Mouse (Mus musculus): ENCODE data around the gene Ucma. TPM values are rescaled to one million over a fixed set of nuclear protein-coding genes. Genes with fewer than 3 reads are reported as not detected.

Gene Ucma
- polyA plus RNA-seq, 1 experiment, result not detected

- H3K27ac ChIP-seq (ENCODE audit: insufficient read depth, low read depth, low read length), result no peak overlapping the region
- peaks cover 5% of the 10 kb centered on the region for H3K4me1 ChIP-seq (ENCODE audit: control insufficient read depth, insufficient read depth, low read length)
- H3K4me3 ChIP-seq (ENCODE audit: insufficient read depth, low read length), result no peak overlapping the region
- no peak for TF ChIP-seq POLR2A (IDR thresholded peaks at IDR 0.05; ENCODE audit: borderline replicate concordance, low read depth, low read length)
- no peak for TF ChIP-seq CTCF (IDR thresholded peaks at IDR 0.05; ENCODE audit: low read depth, low read length)
Observed at GRCm38 (mm10) chr2:4969083-4969482, 6.8 kb upstream of the Ucma start.

GRCm38 (mm10) chr2:4978091-4978490 lies 2.2 kb downstream of the Ucma start:
- Histone ChIP-seq H3K27ac (ENCODE audit: insufficient read depth, low read depth, low read length) (no peak overlapping the region), H3K4me1 (ENCODE audit: control insufficient read depth, insufficient read depth, low read length) (no peaks in the 10 kb centered on the region), H3K4me3 (ENCODE audit: insufficient read depth, low read length) (no peak overlapping the region)
- TF ChIP-seq CTCF (IDR thresholded peaks at IDR 0.05; ENCODE audit: low read depth, low read length) (no peak), POLR2A (IDR thresholded peaks at IDR 0.05; ENCODE audit: borderline replicate concordance, low read depth, low read length) (no peak)

- H3K4me1 ChIP-seq (ENCODE audit: control insufficient read depth, insufficient read depth, low read length), result no peaks in the 10 kb centered on the region
- TF ChIP-seq CTCF (IDR thresholded peaks at IDR 0.05; ENCODE audit: low read depth, low read length), result no peak
- TF ChIP-seq POLR2A (IDR thresholded peaks at IDR 0.05; ENCODE audit: borderline replicate concordance, low read depth, low read length), result no peak
- H3K4me3 ChIP-seq (ENCODE audit: insufficient read depth, low read length), result no peak overlapping the region
- no peak overlapping the region for H3K27ac ChIP-seq (ENCODE audit: insufficient read depth, low read depth, low read length)
Observed at GRCm38 (mm10) chr2:4983987-4984386, 8.1 kb downstream of the Ucma start.

- TF ChIP-seq CTCF (IDR thresholded peaks at IDR 0.05; ENCODE audit: low read depth, low read length) (no peak), POLR2A (IDR thresholded peaks at IDR 0.05; ENCODE audit: borderline replicate concordance, low read depth, low read length) (no peak)
- H3K27ac ChIP-seq (ENCODE audit: insufficient read depth, low read depth, low read length), result no peak overlapping the region
- H3K4me1 ChIP-seq (ENCODE audit: control insufficient read depth, insufficient read depth, low read length), result no peaks in the 10 kb centered on the region
- H3K4me3 ChIP-seq (ENCODE audit: insufficient read depth, low read length), result no peak overlapping the region
Observed at GRCm38 (mm10) chr2:4985000-4985399, 9.1 kb downstream of the Ucma start.

GRCm38 (mm10) chr2:4986798-4987197 lies 10.9 kb downstream of the Ucma start:
- H3K4me3 ChIP-seq (ENCODE audit: insufficient read depth, low read length), result no peak overlapping the region
- no peaks in the 10 kb centered on the region for H3K4me1 ChIP-seq (ENCODE audit: control insufficient read depth, insufficient read depth, low read length)
- TF ChIP-seq POLR2A (IDR thresholded peaks at IDR 0.05; ENCODE audit: borderline replicate concordance, low read depth, low read length), result no peak
- TF ChIP-seq CTCF (IDR thresholded peaks at IDR 0.05; ENCODE audit: low read depth, low read length), result no peak
- no peak overlapping the region for H3K27ac ChIP-seq (ENCODE audit: insufficient read depth, low read depth, low read length)

GRCm38 (mm10) chr2:4987388-4988180 lies 11.7 kb downstream of the Ucma start:
- no peak overlapping the region for H3K27ac ChIP-seq (ENCODE audit: insufficient read depth, low read depth, low read length)
- H3K4me1 ChIP-seq (ENCODE audit: control insufficient read depth, insufficient read depth, low read length), result no peaks in the 10 kb centered on the region
- no peak overlapping the region for H3K4me3 ChIP-seq (ENCODE audit: insufficient read depth, low read length)
- no peak for TF ChIP-seq CTCF (IDR thresholded peaks at IDR 0.05; ENCODE audit: low read depth, low read length)
- TF ChIP-seq POLR2A (IDR thresholded peaks at IDR 0.05; ENCODE audit: borderline replicate concordance, low read depth, low read length), result no peak

- no peak overlapping the region for H3K27ac ChIP-seq (ENCODE audit: insufficient read depth, low read depth, low read length)
- no peak overlapping the region for H3K4me3 ChIP-seq (ENCODE audit: insufficient read depth, low read length)
- H3K4me1 ChIP-seq (ENCODE audit: control insufficient read depth, insufficient read depth, low read length), result no peaks in the 10 kb centered on the region
- TF ChIP-seq CTCF (IDR thresholded peaks at IDR 0.05; ENCODE audit: low read depth, low read length), result peak; percentile 31; the same call in 1 of the 2 replicates
- no peak for TF ChIP-seq POLR2A (IDR thresholded peaks at IDR 0.05; ENCODE audit: borderline replicate concordance, low read depth, low read length)
Observed at GRCm38 (mm10) chr2:4988826-4989424, 13.0 kb downstream of the Ucma start.

- no peak overlapping the region for H3K27ac ChIP-seq (ENCODE audit: insufficient read depth, low read depth, low read length)
- TF ChIP-seq CTCF (IDR thresholded peaks at IDR 0.05; ENCODE audit: low read depth, low read length) (no peak), POLR2A (IDR thresholded peaks at IDR 0.05; ENCODE audit: borderline replicate concordance, low read depth, low read length) (no peak)
Observed at GRCm38 (mm10) chr2:4993584-4993983, 17.7 kb downstream of the Ucma start.

GRCm38 (mm10) chr2:4994436-4994835 lies 18.5 kb downstream of the Ucma start:
- H3K4me1 ChIP-seq (ENCODE audit: control insufficient read depth, insufficient read depth, low read length), result no peaks in the 10 kb centered on the region
- TF ChIP-seq POLR2A (IDR thresholded peaks at IDR 0.05; ENCODE audit: borderline replicate concordance, low read depth, low read length), result no peak
- TF ChIP-seq CTCF (IDR thresholded peaks at IDR 0.05; ENCODE audit: low read depth, low read length), result no peak
- no peak overlapping the region for H3K27ac ChIP-seq (ENCODE audit: insufficient read depth, low read depth, low read length)
- H3K4me3 ChIP-seq (ENCODE audit: insufficient read depth, low read length), result no peak overlapping the region

More at GRCm38 (mm10) chr2:4993584-4993983, 17.7 kb downstream of the Ucma start:
- Histone ChIP-seq H3K4me1 (ENCODE audit: control insufficient read depth, insufficient read depth, low read length) (no peaks in the 10 kb centered on the region), H3K4me3 (ENCODE audit: insufficient read depth, low read length) (no peak overlapping the region)

- H3K27ac ChIP-seq (ENCODE audit: insufficient read depth, low read depth, low read length), result no peak overlapping the region
Observed at GRCm38 (mm10) chr2:4995646-4996045, 19.7 kb downstream of the Ucma start.

More at GRCm38 (mm10) chr2:4995646-4996045, 19.7 kb downstream of the Ucma start:
- TF ChIP-seq POLR2A (IDR thresholded peaks at IDR 0.05; ENCODE audit: borderline replicate concordance, low read depth, low read length) (no peak), CTCF (IDR thresholded peaks at IDR 0.05; ENCODE audit: low read depth, low read length) (no peak)
- Histone ChIP-seq H3K4me3 (ENCODE audit: insufficient read depth, low read length) (no peak overlapping the region), H3K4me1 (ENCODE audit: control insufficient read depth, insufficient read depth, low read length) (no peaks in the 10 kb centered on the region)
